Mouse (Mus musculus) hindbrain, embryonic 10.5 days (tissue): Measurements from ENCODE around the gene Dynlt3. TPM values are rescaled to one million over a fixed set of nuclear protein-coding genes. Genes with fewer than 3 reads are reported as not detected.
A peak's percentile ranks its signal among the peaks of the same experiment; 100 is the strongest.
"Not testable (repeated sequence)": the region's sequence is repeated elsewhere in the genome, so short reads cannot be mapped to it uniquely, and the experiment has no call there.

Source experiments
- DNase-seq: peaks from one replicate; pipeline ENCODE4 v3.0.0-alpha.2; 2017; ENCODE audit warnings: low spot score
- H3K27ac ChIP-seq: fragments of 300-500 bp; sonication (generic); 2 replicates; pipeline ENCODE4 v1.5.1; 2016; ENCODE audit warnings: mild to moderate bottlenecking, moderate library complexity
- H3K27me3 ChIP-seq: fragments of 300-500 bp; sonication (generic); 2 replicates; pipeline ENCODE4 v1.6.1; 2016; ENCODE audit warnings: mild to moderate bottlenecking; ENCODE audit not compliant: poor library complexity, insufficient read depth, severe bottlenecking
- H3K36me3 ChIP-seq: fragments of 300-500 bp; sonication (generic); 2 replicates; pipeline ENCODE4 v1.6.1; 2016; ENCODE audit warnings: mild to moderate bottlenecking, moderate library complexity
- H3K4me1 ChIP-seq: fragments of 300-500 bp; sonication (generic); replicated peaks from 2 replicates; pipeline ENCODE4 v1.6.1; 2016; ENCODE audit warnings: mild to moderate bottlenecking
- H3K4me3 ChIP-seq: fragments of 300-500 bp; sonication (generic); 2 replicates; pipeline ENCODE4 v1.5.1; 2016; ENCODE audit warnings: mild to moderate bottlenecking, moderate library complexity
- H3K9me3 ChIP-seq: fragments of 300-500 bp; sonication (generic); 2 replicates; pipeline ENCODE4 v1.6.1; 2016; ENCODE audit warnings: mild to moderate bottlenecking, moderate library complexity
- WGBS: fragments of 180-500 bp; shearing (Covaris S2); methylation state at CpG from one replicate; pipeline ENCODE4 v1.1.7; 2016; 5-methylcytosine and 5-hydroxymethylcytosine counted together
- polyA plus RNA-seq: library from polyadenylated mRNA; unstranded; fragments of >200 nt; fragmentation: Nextera tagmentation; extraction: Ambion mirVana; gene quantifications from 2 replicates; pipeline ENCODE4 v1.2.1, GENCODE M21; 2016

The Dynlt3 gene
- polyA plus RNA-seq: 14.3 and 15.8 TPM in 2 replicates

GRCm38 (mm10) chrX:9662391-9663111 is at the start of gene Dynlt3:
Gene Dynlt3 (minus strand): TSS chrX:9663003.
- no peaks in the 10 kb centered on the region for H3K4me1 ChIP-seq
- H3K27ac ChIP-seq: peak within 1 kb of the TSS; percentile 88
- peak within 1 kb of the TSS; percentile 53 for H3K4me3 ChIP-seq
- H3K36me3 ChIP-seq: no peaks in the 10 kb centered on the region
- peak; percentile 84 for DNase-seq
- no peaks in the 10 kb centered on the region for H3K27me3 ChIP-seq
- no peaks in the 10 kb centered on the region for H3K9me3 ChIP-seq
- 10% methylated on average over 30 of the region's 30 CpGs for WGBS

DNA sequence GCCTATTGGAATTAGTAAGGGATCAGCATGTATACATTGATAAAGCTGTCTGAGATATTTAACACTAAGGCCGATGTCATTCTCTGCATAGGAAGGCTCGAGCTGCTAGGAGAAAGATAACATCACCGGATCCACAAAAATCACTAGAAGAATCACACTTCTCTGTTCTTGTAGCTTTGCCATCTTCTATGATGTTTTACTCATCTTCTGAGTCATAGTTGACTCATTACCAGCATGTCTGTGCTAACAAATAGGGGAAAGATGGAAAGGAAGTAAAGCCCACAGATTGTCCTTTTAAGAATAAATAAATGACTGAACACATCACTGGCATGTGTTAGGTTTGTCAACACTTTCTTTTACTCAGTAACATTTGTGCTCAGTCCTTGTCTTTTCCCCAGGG is 37.0 kb upstream of the Dynlt3 start:
- H3K9me3 ChIP-seq: no peaks in the 10 kb centered on the region
- 85% methylated on average over 3 of the region's 3 CpGs for WGBS
- no peak overlapping the region for H3K27ac ChIP-seq

GRCm38 (mm10) chrX:9695997-9696396 is 33.2 kb upstream of the Dynlt3 start:
- Histone ChIP-seq H3K4me1 (no peaks in the 10 kb centered on the region), H3K4me3 (no peak overlapping the region), H3K9me3 (no peaks in the 10 kb centered on the region), H3K27ac (no peak overlapping the region), H3K36me3 (no peaks in the 10 kb centered on the region), H3K27me3 (no peaks in the 10 kb centered on the region)
- no peak for DNase-seq
- WGBS: 77% methylated on average over 6 of the region's 6 CpGs

More for the DNA sequence above, 37.0 kb upstream of the Dynlt3 start:
- Histone ChIP-seq H3K36me3 (no peaks in the 10 kb centered on the region), H3K4me1 (no peaks in the 10 kb centered on the region), H3K4me3 (no peak overlapping the region), H3K27me3 (no peaks in the 10 kb centered on the region)
- DNase-seq: no peak

DNA sequence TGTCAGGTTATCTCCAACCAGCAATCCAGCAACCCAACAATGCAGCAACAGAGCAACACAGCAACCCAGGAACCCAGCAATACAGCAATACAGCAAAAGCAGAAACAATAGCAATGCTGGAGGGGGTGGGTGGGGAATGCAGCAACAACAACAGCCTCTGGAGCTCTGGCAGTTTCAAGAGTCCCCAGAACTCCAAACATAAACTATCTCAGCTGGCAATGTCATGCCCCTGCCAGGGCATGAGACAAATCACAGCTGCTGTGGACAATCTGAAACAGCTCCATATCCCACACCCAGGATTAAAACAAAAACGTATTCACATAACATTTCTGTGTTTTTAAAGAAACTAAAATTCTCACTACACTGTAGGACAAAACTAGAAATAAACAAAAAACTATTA is 9.2 kb upstream of the Dynlt3 start:
- no peak overlapping the region for H3K4me3 ChIP-seq
- no peaks in the 10 kb centered on the region for H3K27me3 ChIP-seq
- WGBS: 64% methylated on average over 1 of the region's 1 CpGs
- H3K27ac ChIP-seq: no peak overlapping the region
- no peaks in the 10 kb centered on the region for H3K9me3 ChIP-seq
- H3K4me1 ChIP-seq: no peaks in the 10 kb centered on the region
- no peaks in the 10 kb centered on the region for H3K36me3 ChIP-seq
- no peak for DNase-seq

GRCm38 (mm10) chrX:9671418-9671817 is 8.6 kb upstream of the Dynlt3 start:
- no peaks in the 10 kb centered on the region for H3K9me3 ChIP-seq
- H3K27me3 ChIP-seq: no peaks in the 10 kb centered on the region
- no peak for DNase-seq
- H3K27ac ChIP-seq: no peak overlapping the region
- H3K4me1 ChIP-seq: no peaks in the 10 kb centered on the region
- no peak overlapping the region for H3K4me3 ChIP-seq
- no peaks in the 10 kb centered on the region for H3K36me3 ChIP-seq
- 91% methylated on average over 3 of the region's 3 CpGs for WGBS

DNA sequence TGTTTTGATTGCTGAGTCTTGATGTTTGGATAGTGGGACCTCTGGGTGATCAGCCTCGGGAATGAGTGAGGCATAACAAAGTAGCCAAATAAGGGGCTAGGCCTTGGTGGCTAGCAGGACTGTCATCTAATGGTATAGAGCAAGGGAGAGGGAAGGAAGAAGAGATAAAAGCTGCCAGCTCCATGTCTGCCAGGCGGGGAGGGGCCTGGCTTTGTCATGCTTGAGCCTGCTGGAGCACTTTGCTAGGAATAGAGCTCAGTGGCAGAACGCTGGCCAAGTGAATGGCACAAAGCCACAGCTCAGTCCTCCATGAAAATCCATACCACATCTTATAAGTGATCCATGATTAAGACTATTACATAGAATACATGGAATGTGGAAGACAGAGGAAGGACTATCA is 10.0 kb downstream of the Dynlt3 start:
- Histone ChIP-seq H3K4me3 (no peak overlapping the region), H3K27me3 (no peaks in the 10 kb centered on the region), H3K9me3 (no peaks in the 10 kb centered on the region), H3K36me3 (no peaks in the 10 kb centered on the region), H3K4me1 (no peaks in the 10 kb centered on the region), H3K27ac (no peak overlapping the region)
- no peak for DNase-seq
- 61% methylated on average over 3 of the region's 3 CpGs for whole genome bisulfite sequencing

GRCm38 (mm10) chrX:9640594-9640993 is 22.2 kb downstream of the Dynlt3 start:
- not testable (repeated sequence) for DNase-seq, H3K4me3 ChIP-seq, H3K27ac ChIP-seq, H3K27me3 ChIP-seq, H3K4me1 ChIP-seq, H3K36me3 ChIP-seq, H3K9me3 ChIP-seq
- 75% methylated on average over 5 of the region's 5 CpGs for WGBS

GRCm38 (mm10) chrX:9640126-9640525 is 22.7 kb downstream of the Dynlt3 start:
- not testable (repeated sequence) for H3K36me3 ChIP-seq, H3K4me1 ChIP-seq, H3K4me3 ChIP-seq, H3K27ac ChIP-seq, H3K27me3 ChIP-seq, H3K9me3 ChIP-seq, DNase-seq
- 66% methylated on average over 2 of the region's 2 CpGs for WGBS

Other genes starting within 250 kb of the Dynlt3 start
- gene Cybb, start 175.2 kb downstream of the Dynlt3 start, polyA plus RNA-seq: 0.41 and 0.84 TPM in 2 replicates
- gene H2al1o, start 90.6 kb downstream of the Dynlt3 start, polyA plus RNA-seq: not detected in 2 replicates
- gene Hypm, start 183.9 kb upstream of the Dynlt3 start, polyA plus RNA-seq: not detected in 2 replicates
- gene H2al3, start 186.7 kb upstream of the Dynlt3 start, polyA plus RNA-seq: not detected in 2 replicates
- 0.11 and 0.22 TPM in 2 replicates for gene Sytl5, start 222.6 kb upstream of the Dynlt3 start, polyA plus RNA-seq